Mouse (Mus musculus) B cell, adult 67 days (primary cell): ENCODE measurements around the gene Myoc. TPM values are rescaled to one million over a fixed set of nuclear protein-coding genes. Genes with fewer than 3 reads are reported as not detected.

ENCODE experiments used
- total RNA-seq, 2 experiments: library from RNA; stranded (reverse); gene quantifications; 4 replicates each; pipeline ENCODE4 v1.2.4; 2023

Myoc gene
- total RNA-seq: not detected

DNA sequence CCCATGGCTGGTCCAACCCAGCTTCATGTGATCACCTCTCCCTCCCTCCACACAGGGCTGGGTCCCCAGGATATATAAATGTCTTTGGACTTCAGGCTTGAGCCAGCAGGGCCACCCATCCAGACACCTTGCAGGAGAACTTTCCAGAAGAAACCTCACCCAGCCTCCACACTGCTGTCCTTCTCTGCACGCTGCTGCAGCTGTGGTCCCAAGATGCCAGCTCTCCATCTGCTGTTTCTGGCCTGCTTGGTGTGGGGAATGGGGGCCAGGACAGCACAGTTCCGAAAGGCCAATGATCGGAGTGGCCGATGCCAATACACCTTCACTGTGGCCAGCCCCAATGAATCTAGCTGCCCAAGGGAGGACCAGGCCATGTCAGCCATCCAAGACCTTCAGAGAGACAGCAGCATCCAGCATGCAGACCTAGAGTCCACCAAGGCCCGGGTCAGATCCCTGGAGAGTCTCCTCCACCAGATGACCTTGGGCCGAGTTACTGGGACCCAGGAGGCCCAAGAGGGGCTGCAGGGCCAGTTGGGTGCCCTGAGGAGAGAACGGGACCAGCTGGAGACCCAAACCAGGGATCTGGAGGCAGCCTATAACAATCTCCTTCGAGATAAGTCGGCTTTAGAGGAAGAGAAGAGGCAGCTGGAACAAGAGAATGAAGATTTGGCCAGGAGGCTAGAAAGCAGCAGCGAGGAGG lies at the start of gene Myoc:
Myoc (plus strand) TSS at position 105 of the 700 bp plus-strand sequence.

DNA sequence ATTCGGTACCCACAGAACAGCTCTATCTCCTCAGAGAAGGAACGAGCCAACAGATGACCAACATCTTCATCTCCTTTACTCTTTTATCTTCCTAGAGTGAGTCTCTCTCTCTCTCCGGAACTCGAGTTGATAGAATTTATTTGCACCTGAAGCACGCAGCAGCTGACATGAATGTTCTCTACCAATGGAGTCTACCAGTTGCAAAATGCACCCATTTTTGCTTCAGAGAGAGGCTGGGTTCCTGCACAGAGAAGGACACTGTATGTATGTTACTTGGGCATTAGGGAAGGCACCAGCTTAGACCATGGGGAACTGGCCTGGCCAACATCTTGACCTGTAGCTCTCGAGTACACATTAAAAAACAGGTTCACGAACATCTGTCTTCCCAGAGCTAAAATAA lies 19.2 kb downstream of the Myoc start, which contains the start of gene Myocos:
Myocos (minus strand) TSS at position 101 of the 400 bp plus-strand sequence.

Other genes with a start within 250 kb of the Myoc start
- under 1 TPM; 0.32 to 0.33 TPM for gene Dnm3, start 161.1 kb upstream of the Myoc start, total RNA-seq
- 10 to 100 TPM; 12.5 to 14.2 TPM for gene Mettl13, start 90.6 kb upstream of the Myoc start, total RNA-seq
- gene Vamp4, start 68.6 kb upstream of the Myoc start, total RNA-seq: 10 to 100 TPM; 60.2 to 66.1 TPM
- not detected for gene Myocos, start 19.1 kb downstream of the Myoc start, total RNA-seq
- gene Prrc2c, start 101.4 kb downstream of the Myoc start, total RNA-seq: 100 to 1,000 TPM; 376 to 426 TPM
- gene Fmo4, start 174.8 kb downstream of the Myoc start, total RNA-seq: not detected
- not detected for gene Fmo1, start 227.5 kb downstream of the Myoc start, total RNA-seq